Mouse (Mus musculus): ENCODE data around the gene Pimreg. TPM values are rescaled to one million over a fixed set of nuclear protein-coding genes. Genes with fewer than 3 reads are reported as not detected.

Gene Pimreg
- polyA plus RNA-seq, 1 experiment from 2014 or later = 192 TPM

DNA sequence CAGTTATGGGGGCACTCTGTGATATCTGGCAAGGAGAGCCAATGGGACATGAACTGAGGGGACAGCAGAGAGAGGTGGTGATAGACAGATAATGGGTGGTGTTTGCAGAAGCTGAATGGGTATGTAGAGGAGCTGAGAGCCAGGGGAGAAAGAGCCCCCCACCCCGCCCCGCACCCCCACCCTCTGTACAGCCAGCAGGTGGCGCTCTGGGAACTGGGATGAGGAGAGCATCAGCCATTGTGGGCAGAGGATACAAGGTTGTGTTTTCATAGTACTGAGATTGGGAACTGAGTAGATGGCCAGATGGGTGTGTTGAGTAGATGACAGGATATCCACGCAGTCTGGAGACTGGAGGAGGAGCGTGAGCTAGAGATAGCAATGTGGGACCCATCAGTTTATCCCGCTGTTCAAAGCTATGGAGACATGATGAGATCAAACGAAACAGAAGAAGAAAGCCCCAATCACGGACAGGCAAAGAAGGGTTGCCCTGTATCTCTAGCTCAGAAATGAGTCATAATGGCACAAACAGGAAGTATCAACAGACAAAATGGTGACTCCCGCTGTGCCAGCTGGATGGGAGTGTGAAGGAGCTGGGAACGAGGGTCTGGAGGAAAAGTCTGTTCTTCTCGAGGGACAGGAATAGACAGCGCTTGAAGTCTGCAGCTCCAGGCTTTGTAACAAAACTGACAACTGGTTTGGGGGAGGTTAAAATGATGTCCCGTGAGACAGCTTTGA is 25.1 kb upstream of the Pimreg start:
- 80% methylated on average over 13 of the region's 13 CpGs for WGBS
- DNase-seq (ENCODE audit: low spot score) = no peak
- H3K27me3 ChIP-seq (ENCODE audit: low read depth, poor library complexity, severe bottlenecking) = no peaks in the 10 kb centered on the region; the same call in 1 of the 2 replicates
- no peak overlapping the region for H3K27ac ChIP-seq
- H3K36me3 ChIP-seq = no peaks in the 10 kb centered on the region
- H3K9me3 ChIP-seq (replicated peaks) = no peaks in the 10 kb centered on the region
- no peak overlapping the region for H3K4me3 ChIP-seq
- H3K4me1 ChIP-seq = peaks cover 4% of the 10 kb centered on the region

- Histone ChIP-seq H3K4me1 (no peaks in the 10 kb centered on the region), H3K4me3 (no peak overlapping the region), H3K27ac (no peak overlapping the region), H3K27me3 (ENCODE audit: low read depth, poor library complexity, severe bottlenecking) (no peaks in the 10 kb centered on the region; the same call in 1 of the 2 replicates), H3K9me3 (replicated peaks) (no peaks in the 10 kb centered on the region), H3K36me3 (no peaks in the 10 kb centered on the region)
- no peak for DNase-seq (ENCODE audit: low spot score)
- 82% methylated on average over 9 of the region's 9 CpGs for WGBS
Measured at GRCm38 (mm10) chr11:72017253-72017601, 24.6 kb upstream of the Pimreg start.

- Histone ChIP-seq H3K27me3 (ENCODE audit: low read depth, poor library complexity, severe bottlenecking) (no peaks in the 10 kb centered on the region; the same call in 1 of the 2 replicates), H3K9me3 (replicated peaks) (no peaks in the 10 kb centered on the region), H3K27ac (no peak overlapping the region), H3K4me1 (no peaks in the 10 kb centered on the region; the same call in 1 of the 2 replicates), H3K36me3 (no peaks in the 10 kb centered on the region), H3K4me3 (no peak overlapping the region)
- no peak for DNase-seq (ENCODE audit: low spot score)
- 78% methylated on average over 4 of the region's 4 CpGs for WGBS
Measured at GRCm38 (mm10) chr11:72021015-72021414, 20.8 kb upstream of the Pimreg start.

- H3K4me3 ChIP-seq = no peak overlapping the region
- DNase-seq (ENCODE audit: low spot score) = no peak
- 90% methylated on average over 6 of the region's 6 CpGs for whole genome bisulfite sequencing
- peaks cover 8% of the 10 kb centered on the region; the same call in 1 of the 2 replicates for H3K27me3 ChIP-seq (ENCODE audit: low read depth, poor library complexity, severe bottlenecking)
- no peaks in the 10 kb centered on the region for H3K36me3 ChIP-seq
- H3K4me1 ChIP-seq = no peaks in the 10 kb centered on the region; the same call in 1 of the 2 replicates
- H3K9me3 ChIP-seq (replicated peaks) = no peaks in the 10 kb centered on the region
- no peak overlapping the region for H3K27ac ChIP-seq
Measured at GRCm38 (mm10) chr11:72022827-72023226, 19.0 kb upstream of the Pimreg start.

DNA sequence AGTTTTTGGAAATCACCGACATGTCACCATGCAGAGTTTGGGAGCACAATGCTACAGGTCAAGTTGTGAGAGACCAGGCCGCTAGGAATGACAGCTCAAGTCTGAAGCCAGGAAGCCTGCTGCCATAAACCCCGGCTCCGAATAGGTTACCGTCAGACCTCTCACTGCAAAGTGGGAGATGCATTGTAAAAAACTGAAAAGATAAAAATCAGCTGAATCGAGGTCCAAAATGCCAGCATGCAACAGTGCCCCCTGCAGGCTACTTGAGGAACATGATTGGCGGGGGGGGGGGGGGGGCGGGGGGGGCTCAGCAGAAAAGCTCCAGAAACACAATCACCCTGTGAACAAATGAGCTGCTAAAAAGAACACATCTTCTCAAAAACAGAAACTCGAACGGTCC is 18.3 kb upstream of the Pimreg start:
- no peaks in the 10 kb centered on the region; the same call in 1 of the 2 replicates for H3K4me1 ChIP-seq
- DNase-seq (ENCODE audit: low spot score) = no peak
- 44% methylated on average over 9 of the region's 10 CpGs for WGBS
- H3K27me3 ChIP-seq (ENCODE audit: low read depth, poor library complexity, severe bottlenecking) = peaks cover 8% of the 10 kb centered on the region; the same call in 1 of the 2 replicates
- no peaks in the 10 kb centered on the region for H3K36me3 ChIP-seq
- no peaks in the 10 kb centered on the region for H3K9me3 ChIP-seq (replicated peaks)
- H3K27ac ChIP-seq = no peak overlapping the region
- H3K4me3 ChIP-seq = no peak overlapping the region

DNA sequence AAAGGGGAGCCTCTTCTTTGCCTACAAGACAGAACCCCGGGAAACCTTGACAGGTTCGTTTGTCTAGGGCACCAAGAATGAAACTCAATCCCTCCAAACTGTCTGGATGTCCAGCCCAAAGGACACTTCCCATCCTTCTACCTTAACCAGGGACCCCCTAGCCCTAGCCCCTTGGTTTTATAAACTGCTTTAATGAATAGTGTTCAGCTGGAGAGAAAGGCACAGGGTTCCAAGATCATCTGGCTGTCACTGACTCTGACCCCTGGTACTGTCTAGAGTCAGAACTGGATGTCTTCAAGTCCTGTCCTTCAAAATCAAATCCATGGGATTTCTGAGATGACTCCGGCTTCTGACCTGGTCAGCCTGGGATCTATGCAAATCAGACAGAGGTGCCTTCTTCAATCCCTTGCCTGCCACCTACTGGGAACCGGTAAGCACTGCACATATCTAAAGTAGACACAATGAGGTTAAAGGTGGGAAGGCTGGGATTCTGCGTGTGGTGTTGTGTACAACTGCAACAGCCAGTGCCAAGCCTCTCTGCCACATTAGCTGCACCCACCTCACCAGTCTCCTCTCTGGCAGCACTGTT is 17.5 kb upstream of the Pimreg start:
- Histone ChIP-seq H3K4me1 (peaks cover 4% of the 10 kb centered on the region), H3K9me3 (replicated peaks) (no peaks in the 10 kb centered on the region), H3K36me3 (no peaks in the 10 kb centered on the region), H3K4me3 (no peak overlapping the region), H3K27ac (no peak overlapping the region), H3K27me3 (ENCODE audit: low read depth, poor library complexity, severe bottlenecking) (peaks cover 14% of the 10 kb centered on the region)
- DNase-seq (ENCODE audit: low spot score) = peak; percentile 63
- 32% methylated on average over 5 of the region's 5 CpGs for WGBS

GRCm38 (mm10) chr11:72025843-72026242 is 16.0 kb upstream of the Pimreg start:
- Histone ChIP-seq H3K27me3 (ENCODE audit: low read depth, poor library complexity, severe bottlenecking) (peaks cover 28% of the 10 kb centered on the region), H3K4me1 (peaks cover 5% of the 10 kb centered on the region), H3K4me3 (no peak overlapping the region), H3K36me3 (no peaks in the 10 kb centered on the region), H3K27ac (no peak overlapping the region), H3K9me3 (replicated peaks) (no peaks in the 10 kb centered on the region)
- WGBS = 49% methylated on average over 5 of the region's 5 CpGs
- DNase-seq (ENCODE audit: low spot score) = no peak

DNA sequence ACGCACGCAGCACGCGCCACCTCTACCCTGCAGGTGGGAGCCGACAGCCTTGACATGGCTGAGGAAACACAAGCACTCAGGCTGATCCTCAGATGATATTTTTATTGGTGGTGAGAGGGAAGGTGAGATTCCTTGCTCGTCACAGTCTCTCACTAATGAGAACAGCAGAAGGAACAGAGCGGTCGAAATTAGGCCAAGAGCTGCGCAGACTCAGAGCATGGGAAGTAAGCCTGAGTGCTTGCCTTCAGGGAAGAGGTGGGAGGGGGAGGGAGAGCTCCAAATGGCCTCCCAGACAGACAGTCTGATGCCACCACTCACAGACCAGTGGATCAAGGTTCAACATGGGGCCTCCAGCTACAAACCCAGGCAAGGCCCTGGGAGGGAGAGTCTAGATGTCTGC is 15.3 kb upstream of the Pimreg start:
- no peaks in the 10 kb centered on the region for H3K36me3 ChIP-seq
- H3K27me3 ChIP-seq (ENCODE audit: low read depth, poor library complexity, severe bottlenecking) = peaks cover 32% of the 10 kb centered on the region
- no peak overlapping the region for H3K27ac ChIP-seq
- DNase-seq (ENCODE audit: low spot score) = no peak
- H3K4me3 ChIP-seq = no peak overlapping the region
- peaks cover 5% of the 10 kb centered on the region for H3K4me1 ChIP-seq
- H3K9me3 ChIP-seq (replicated peaks) = no peaks in the 10 kb centered on the region
- WGBS = 92% methylated on average over 9 of the region's 9 CpGs

DNA sequence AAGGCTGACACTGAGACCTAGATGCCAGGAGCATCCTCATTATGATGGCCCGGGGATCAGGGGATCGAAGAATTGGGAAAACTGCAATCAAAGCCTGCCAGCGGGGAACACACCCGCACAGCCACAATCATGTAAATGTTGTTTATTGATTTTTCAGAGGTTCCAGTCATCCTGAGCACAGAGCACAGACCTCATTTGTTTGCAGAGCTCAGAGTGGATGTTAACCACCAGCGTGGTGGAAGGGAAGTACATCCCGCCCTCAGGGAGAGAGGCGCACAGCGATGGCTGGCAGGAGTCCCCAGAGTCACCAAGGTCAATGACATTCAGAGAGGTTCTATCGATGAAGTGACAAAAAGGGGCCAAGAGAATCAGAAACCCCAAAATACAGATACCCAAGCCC is 14.0 kb upstream of the Pimreg start:
- Histone ChIP-seq H3K4me1 (peaks cover 5% of the 10 kb centered on the region), H3K27me3 (ENCODE audit: low read depth, poor library complexity, severe bottlenecking) (peaks cover 34% of the 10 kb centered on the region), H3K4me3 (no peak overlapping the region), H3K9me3 (replicated peaks) (no peaks in the 10 kb centered on the region), H3K27ac (no peak overlapping the region), H3K36me3 (no peaks in the 10 kb centered on the region)
- DNase-seq (ENCODE audit: low spot score) = no peak
- WGBS = 85% methylated on average over 9 of the region's 9 CpGs

DNA sequence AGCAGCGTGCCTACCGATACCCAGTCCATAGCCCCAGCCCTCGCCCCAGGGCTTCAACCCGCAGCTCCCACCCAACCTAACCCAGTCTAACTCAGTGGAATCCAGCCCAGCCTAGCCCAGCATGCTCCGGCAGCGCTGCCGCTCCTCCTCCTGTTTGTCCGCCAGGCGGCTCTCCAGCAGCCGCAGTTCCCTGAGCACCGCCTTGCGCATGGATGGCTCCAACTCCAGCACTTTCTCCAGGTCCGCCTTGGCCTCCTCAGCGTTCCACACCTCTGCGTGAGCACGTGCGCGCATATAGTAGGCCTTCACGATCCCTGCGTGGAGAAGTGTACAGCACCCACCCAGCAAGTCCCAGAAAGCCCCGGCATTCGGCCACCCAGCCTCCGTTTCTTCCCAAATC is 12.7 kb upstream of the Pimreg start:
- Histone ChIP-seq H3K27ac (peak overlapping the region; percentile 14; the same call in 1 of the 2 replicates), H3K4me1 (peaks cover 5% of the 10 kb centered on the region), H3K9me3 (replicated peaks) (no peaks in the 10 kb centered on the region), H3K27me3 (ENCODE audit: low read depth, poor library complexity, severe bottlenecking) (peaks cover 34% of the 10 kb centered on the region), H3K4me3 (no peak overlapping the region), H3K36me3 (no peaks in the 10 kb centered on the region)
- WGBS = 18% methylated on average over 23 of the region's 23 CpGs
- DNase-seq (ENCODE audit: low spot score) = peak; percentile 73

GRCm38 (mm10) chr11:72031353-72031752 is 10.5 kb upstream of the Pimreg start:
- 96% methylated on average over 7 of the region's 7 CpGs for WGBS

GRCm38 (mm10) chr11:72032091-72032490 is 9.7 kb upstream of the Pimreg start:
- H3K27me3 ChIP-seq (ENCODE audit: low read depth, poor library complexity, severe bottlenecking) = peaks cover 35% of the 10 kb centered on the region
- DNase-seq (ENCODE audit: low spot score) = no peak
- peaks cover 5% of the 10 kb centered on the region; the same call in 1 of the 2 replicates for H3K4me1 ChIP-seq
- 74% methylated on average over 4 of the region's 4 CpGs for WGBS
- no peaks in the 10 kb centered on the region for H3K9me3 ChIP-seq (replicated peaks)
- H3K36me3 ChIP-seq = no peaks in the 10 kb centered on the region
- no peak overlapping the region for H3K4me3 ChIP-seq
- H3K27ac ChIP-seq = no peak overlapping the region

More at GRCm38 (mm10) chr11:72031353-72031752, 10.5 kb upstream of the Pimreg start:
- Histone ChIP-seq H3K36me3 (no peaks in the 10 kb centered on the region), H3K27ac (no peak overlapping the region), H3K4me3 (no peak overlapping the region), H3K9me3 (replicated peaks) (no peaks in the 10 kb centered on the region), H3K27me3 (ENCODE audit: low read depth, poor library complexity, severe bottlenecking) (peaks cover 34% of the 10 kb centered on the region), H3K4me1 (peaks cover 5% of the 10 kb centered on the region; the same call in 1 of the 2 replicates)
- no peak for DNase-seq (ENCODE audit: low spot score)

DNA sequence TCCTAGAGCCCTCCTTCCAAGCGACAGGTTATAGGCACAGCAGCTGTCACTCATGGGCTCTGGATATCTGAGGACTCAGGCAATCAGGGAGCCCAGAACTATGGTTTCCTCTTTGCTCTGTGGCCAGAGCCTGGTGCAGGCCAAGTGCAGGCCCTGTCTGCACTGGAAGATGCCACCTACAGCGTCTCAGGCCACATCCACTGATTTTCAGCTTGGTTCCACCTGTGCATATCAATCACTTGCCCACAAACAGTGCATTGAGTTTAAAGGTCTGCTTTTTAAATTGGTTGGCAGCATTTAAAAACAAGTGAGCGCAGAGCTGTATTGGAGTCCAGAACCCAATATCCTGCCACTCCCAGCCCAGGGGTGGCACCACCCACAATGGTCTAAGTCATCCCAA is 9.2 kb upstream of the Pimreg start:
- peaks cover 35% of the 10 kb centered on the region for H3K27me3 ChIP-seq (ENCODE audit: low read depth, poor library complexity, severe bottlenecking)
- WGBS = 86% methylated on average over 3 of the region's 3 CpGs

More for the DNA sequence above, 9.2 kb upstream of the Pimreg start:
- Histone ChIP-seq H3K9me3 (replicated peaks) (no peaks in the 10 kb centered on the region), H3K27ac (no peak overlapping the region), H3K4me3 (no peak overlapping the region), H3K4me1 (peaks cover 5% of the 10 kb centered on the region; the same call in 1 of the 2 replicates), H3K36me3 (no peaks in the 10 kb centered on the region)
- DNase-seq (ENCODE audit: low spot score) = no peak
